Mouse (Mus musculus): ENCODE results near the gene Psg29. TPM values are rescaled to one million over a fixed set of nuclear protein-coding genes. Genes with fewer than 3 reads are reported as not detected.

Gene Psg29
- polyA plus RNA-seq (2014; fragmentation: Nextera tagmentation; extraction: Ambion mirVana): not detected in 2 replicates

GRCm38 (mm10) chr7:17203177-17203576 lies at the start of gene Psg29:
Psg29 (plus strand) TSS chr7:17203477.
- ATAC-seq (replicated peaks; ENCODE audit: low FRiP score) (no peak), DNase-seq (ENCODE audit: low spot score) (no peak)
- Histone ChIP-seq H3K4me1 (replicated peaks; ENCODE audit: control insufficient read depth, insufficient read depth, low read length) (no peaks in the 10 kb centered on the region), H3K36me3 (ENCODE audit: control insufficient read depth, insufficient read depth, low read length) (no peaks in the 10 kb centered on the region), H3K27ac (ENCODE audit: low read depth, low read length) (no peak within 1 kb of the TSS), H3K9ac (ENCODE audit: low read length) (no peak within 1 kb of the TSS), H3K4me3 (ENCODE audit: low read depth, low read length) (no peak within 1 kb of the TSS), H3K9me3 (ENCODE audit: control insufficient read depth, low read length) (peaks cover 12% of the 10 kb centered on the region; the same call in 1 of the 2 replicates), H3K27me3 (ENCODE audit: control insufficient read depth, insufficient read depth, low read length) (no peaks in the 10 kb centered on the region), H3K4me2 (ENCODE audit: low read depth, low read length, severe bottlenecking) (no peak within 1 kb of the TSS)

- no peaks in the 10 kb centered on the region for H3K36me3 ChIP-seq (ENCODE audit: control insufficient read depth, insufficient read depth, low read length)
- ATAC-seq (replicated peaks; ENCODE audit: low FRiP score) (no peak), DNase-seq (ENCODE audit: low spot score) (no peak)
- 39% methylated on average over 2 of the region's 2 CpGs for WGBS
- H3K4me2 ChIP-seq (ENCODE audit: low read depth, low read length, severe bottlenecking): no peak overlapping the region
- H3K27ac ChIP-seq (ENCODE audit: low read depth, low read length): no peak overlapping the region
- H3K9ac ChIP-seq (ENCODE audit: low read length): no peak overlapping the region
- H3K4me3 ChIP-seq (ENCODE audit: low read depth, low read length): no peak overlapping the region
- H3K27me3 ChIP-seq (ENCODE audit: control insufficient read depth, insufficient read depth, low read length): no peaks in the 10 kb centered on the region
- H3K9me3 ChIP-seq (ENCODE audit: control insufficient read depth, low read length): peaks cover 2% of the 10 kb centered on the region; the same call in 1 of the 2 replicates
- H3K4me1 ChIP-seq (replicated peaks; ENCODE audit: control insufficient read depth, insufficient read depth, low read length): no peaks in the 10 kb centered on the region
Measured at GRCm38 (mm10) chr7:17155634-17156033, 47.6 kb upstream of the Psg29 start.

- Histone ChIP-seq H3K27ac (ENCODE audit: low read depth, low read length) (no peak overlapping the region), H3K27me3 (ENCODE audit: control insufficient read depth, insufficient read depth, low read length) (no peaks in the 10 kb centered on the region), H3K36me3 (ENCODE audit: control insufficient read depth, insufficient read depth, low read length) (no peaks in the 10 kb centered on the region), H3K9ac (ENCODE audit: low read length) (no peak overlapping the region), H3K4me3 (ENCODE audit: low read depth, low read length) (no peak overlapping the region), H3K4me2 (ENCODE audit: low read depth, low read length, severe bottlenecking) (no peak overlapping the region), H3K4me1 (replicated peaks; ENCODE audit: control insufficient read depth, insufficient read depth, low read length) (no peaks in the 10 kb centered on the region), H3K9me3 (ENCODE audit: control insufficient read depth, low read length) (peaks cover 2% of the 10 kb centered on the region; the same call in 1 of the 2 replicates)
- no peak for DNase-seq (ENCODE audit: low spot score)
- ATAC-seq (replicated peaks; ENCODE audit: low FRiP score): no peak
- WGBS: 77% methylated on average over 3 of the region's 3 CpGs
Measured at GRCm38 (mm10) chr7:17156885-17157677, 46.2 kb upstream of the Psg29 start.

- no peak for DNase-seq (ENCODE audit: low spot score)
- Histone ChIP-seq H3K27ac (ENCODE audit: low read depth, low read length) (no peak overlapping the region), H3K4me3 (ENCODE audit: low read depth, low read length) (no peak overlapping the region), H3K27me3 (ENCODE audit: control insufficient read depth, insufficient read depth, low read length) (no peaks in the 10 kb centered on the region), H3K4me2 (ENCODE audit: low read depth, low read length, severe bottlenecking) (no peak overlapping the region), H3K9ac (ENCODE audit: low read length) (no peak overlapping the region), H3K36me3 (ENCODE audit: control insufficient read depth, insufficient read depth, low read length) (no peaks in the 10 kb centered on the region), H3K9me3 (ENCODE audit: control insufficient read depth, low read length) (no peaks in the 10 kb centered on the region; the same call in 1 of the 2 replicates), H3K4me1 (replicated peaks; ENCODE audit: control insufficient read depth, insufficient read depth, low read length) (no peaks in the 10 kb centered on the region)
- ATAC-seq (replicated peaks; ENCODE audit: low FRiP score): no peak
- 87% methylated on average over 7 of the region's 7 CpGs for WGBS
Measured at GRCm38 (mm10) chr7:17159011-17159410, 44.3 kb upstream of the Psg29 start.

- H3K9me3 ChIP-seq (ENCODE audit: control insufficient read depth, low read length): peaks cover 7% of the 10 kb centered on the region; the same call in 1 of the 2 replicates
- no peak overlapping the region for H3K4me2 ChIP-seq (ENCODE audit: low read depth, low read length, severe bottlenecking)
- no peaks in the 10 kb centered on the region for H3K36me3 ChIP-seq (ENCODE audit: control insufficient read depth, insufficient read depth, low read length)
- WGBS: 94% methylated on average over 4 of the region's 4 CpGs
- no peaks in the 10 kb centered on the region for H3K4me1 ChIP-seq (replicated peaks; ENCODE audit: control insufficient read depth, insufficient read depth, low read length)
- no peak overlapping the region for H3K4me3 ChIP-seq (ENCODE audit: low read depth, low read length)
- no peak overlapping the region for H3K27ac ChIP-seq (ENCODE audit: low read depth, low read length)
- ATAC-seq (replicated peaks; ENCODE audit: low FRiP score) (no peak), DNase-seq (ENCODE audit: low spot score) (peak; percentile 17)
- H3K9ac ChIP-seq (ENCODE audit: low read length): no peak overlapping the region
- H3K27me3 ChIP-seq (ENCODE audit: control insufficient read depth, insufficient read depth, low read length): no peaks in the 10 kb centered on the region
Measured at GRCm38 (mm10) chr7:17171827-17172226, 31.4 kb upstream of the Psg29 start.

GRCm38 (mm10) chr7:17205530-17206184 lies 2.4 kb downstream of the Psg29 start:
- ATAC-seq (replicated peaks; ENCODE audit: low FRiP score): no peak
- WGBS: 78% methylated on average over 3 of the region's 3 CpGs
- Histone ChIP-seq H3K36me3 (ENCODE audit: control insufficient read depth, insufficient read depth, low read length) (no peaks in the 10 kb centered on the region), H3K4me1 (replicated peaks; ENCODE audit: control insufficient read depth, insufficient read depth, low read length) (no peaks in the 10 kb centered on the region), H3K9ac (ENCODE audit: low read length) (no peak overlapping the region), H3K27me3 (ENCODE audit: control insufficient read depth, insufficient read depth, low read length) (no peaks in the 10 kb centered on the region), H3K27ac (ENCODE audit: low read depth, low read length) (no peak overlapping the region), H3K9me3 (ENCODE audit: control insufficient read depth, low read length) (peaks cover 10% of the 10 kb centered on the region; the same call in 1 of the 2 replicates), H3K4me2 (ENCODE audit: low read depth, low read length, severe bottlenecking) (no peak overlapping the region), H3K4me3 (ENCODE audit: low read depth, low read length) (no peak overlapping the region)
- DNase-seq (ENCODE audit: low spot score): no peak

Other genes starting within 250 kb of the Psg29 start
- 20.4 and 22.7 TPM in 2 replicates for gene Pnmal1, start 243.8 kb upstream of the Psg29 start, polyA plus RNA-seq (2014; fragmentation: Nextera tagmentation; extraction: Ambion mirVana)
- 1.4 and 1.8 TPM in 2 replicates for gene Gm42372, start 220.4 kb upstream of the Psg29 start, polyA plus RNA-seq (2014; fragmentation: Nextera tagmentation; extraction: Ambion mirVana)
- 19.0 and 19.5 TPM in 2 replicates for gene Ccdc8, start 210.8 kb upstream of the Psg29 start, polyA plus RNA-seq (2014; fragmentation: Nextera tagmentation; extraction: Ambion mirVana)
- gene Ppp5c, start 175.6 kb upstream of the Psg29 start, polyA plus RNA-seq (2014; fragmentation: Nextera tagmentation; extraction: Ambion mirVana): 123 and 132 TPM in 2 replicates
- gene Hif3a, start 141.1 kb upstream of the Psg29 start, polyA plus RNA-seq (2014; fragmentation: Nextera tagmentation; extraction: Ambion mirVana): 8.6 and 10.4 TPM in 2 replicates
- gene Psg16, start 129.4 kb upstream of the Psg29 start, polyA plus RNA-seq (2014; fragmentation: Nextera tagmentation; extraction: Ambion mirVana): 0.39 TPM in 1 of 2 replicates, not detected in the other
- gene Ceacam3, start 53.2 kb upstream of the Psg29 start, polyA plus RNA-seq (2014; fragmentation: Nextera tagmentation; extraction: Ambion mirVana): not detected in 2 replicates